Mouse (Mus musculus) layer of hippocampus, postnatal 36 days (tissue): ENCODE data around the gene Sh2b1. TPM values are rescaled to one million over a fixed set of nuclear protein-coding genes. Genes with fewer than 3 reads are reported as not detected.

Experiments
- DNase-seq, 2 experiments: peaks; one replicate each; pipeline ENCODE4 v3.0.0; 2022
- total RNA-seq, 2 experiments: library from RNA; stranded (reverse); gene quantifications; 2 replicates each; pipeline ENCODE4 v1.2.3; 2021

The Sh2b1 gene
- total RNA-seq, 2 experiments from 2014 or later: 72.5 to 73.2 TPM

- DNase-seq: no peak
Measured at GRCm38 (mm10) chr7:126453861-126454260, 21.4 kb downstream of the Sh2b1 start.

DNA sequence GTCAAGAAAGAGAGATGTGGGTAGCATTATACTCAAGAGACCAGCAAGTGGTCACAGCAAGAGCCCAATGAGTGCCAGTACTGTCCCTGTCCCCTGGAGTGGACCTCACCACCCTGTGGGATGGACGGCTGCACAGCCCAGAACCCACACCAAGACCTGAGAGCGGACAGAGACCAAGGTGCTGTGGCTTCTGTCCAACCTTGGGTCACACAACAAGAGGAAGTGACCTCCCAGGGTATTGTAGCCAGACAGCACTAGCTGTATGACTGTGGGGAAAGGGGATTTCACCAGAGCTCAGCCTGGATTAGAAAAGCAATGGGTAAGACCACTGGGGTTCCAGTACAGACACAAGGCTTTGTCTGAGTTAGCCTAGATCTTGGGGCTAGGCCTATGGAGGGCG is 23.0 kb downstream of the Sh2b1 start:
- no peak for DNase-seq

DNA sequence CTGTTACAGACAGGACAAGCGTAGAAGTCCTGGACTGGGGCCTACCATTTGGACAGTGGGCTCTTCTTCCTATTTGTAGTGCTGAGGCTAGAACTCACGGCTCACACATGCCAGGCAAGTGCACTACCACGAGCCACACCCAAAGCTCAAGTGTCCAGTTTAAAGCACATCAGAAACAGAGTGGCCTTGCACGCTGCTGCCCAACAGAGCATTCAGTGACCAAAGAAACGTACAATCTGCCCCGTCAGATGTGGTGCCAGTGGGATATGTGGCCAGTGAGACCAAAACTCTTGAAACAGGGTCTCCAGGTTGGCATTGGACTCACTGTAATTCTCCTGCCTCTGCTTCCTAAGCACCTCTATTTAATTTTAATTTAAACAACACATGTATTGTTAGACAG is 24.6 kb downstream of the Sh2b1 start:
- DNase-seq: no peak

GRCm38 (mm10) chr7:126449991-126450390 is 25.2 kb downstream of the Sh2b1 start:
- no peak for DNase-seq

DNA sequence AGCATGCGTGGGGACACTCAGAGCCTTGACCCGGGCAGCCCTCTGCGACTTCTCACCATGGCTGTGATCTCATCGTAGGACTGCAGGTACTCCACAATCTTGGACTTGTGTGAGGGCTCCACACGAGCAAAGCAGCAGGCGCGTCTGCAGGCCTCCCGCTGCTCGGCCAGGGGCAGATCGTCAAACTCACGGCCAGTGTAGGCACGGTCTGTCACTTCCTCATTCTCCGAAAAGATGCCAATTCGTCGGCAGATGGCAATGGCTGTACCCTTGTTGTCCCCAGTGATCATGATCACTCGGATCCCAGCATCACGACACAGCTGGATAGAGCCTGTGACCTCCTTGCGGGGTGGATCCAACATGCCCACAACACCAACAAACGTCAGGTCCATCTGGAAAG is 26.7 kb downstream of the Sh2b1 start:
- DNase-seq: no peak

DNA sequence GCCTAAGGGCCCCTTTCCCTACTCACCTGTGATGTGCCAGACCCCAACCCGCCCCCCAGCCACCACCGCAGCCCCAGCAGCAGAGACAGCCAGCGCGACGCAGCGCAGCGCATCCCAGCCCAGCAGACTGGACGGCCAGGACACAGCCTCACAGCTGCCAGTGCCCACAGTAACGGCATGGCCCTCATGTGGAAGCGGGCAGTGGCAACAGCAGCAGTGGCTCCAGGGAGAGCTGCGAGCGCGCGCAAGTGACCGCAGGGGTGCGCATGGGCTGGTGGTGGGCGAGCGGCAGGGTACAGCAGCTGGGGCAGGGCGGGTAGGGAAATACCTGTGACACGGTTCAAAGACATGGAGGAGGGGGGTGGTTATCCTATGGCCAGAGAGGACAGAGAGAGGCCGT is 29.0 kb downstream of the Sh2b1 start:
- no peak for DNase-seq

- DNase-seq: no peak
Measured at GRCm38 (mm10) chr7:126445104-126445815, 30.0 kb downstream of the Sh2b1 start.

DNA sequence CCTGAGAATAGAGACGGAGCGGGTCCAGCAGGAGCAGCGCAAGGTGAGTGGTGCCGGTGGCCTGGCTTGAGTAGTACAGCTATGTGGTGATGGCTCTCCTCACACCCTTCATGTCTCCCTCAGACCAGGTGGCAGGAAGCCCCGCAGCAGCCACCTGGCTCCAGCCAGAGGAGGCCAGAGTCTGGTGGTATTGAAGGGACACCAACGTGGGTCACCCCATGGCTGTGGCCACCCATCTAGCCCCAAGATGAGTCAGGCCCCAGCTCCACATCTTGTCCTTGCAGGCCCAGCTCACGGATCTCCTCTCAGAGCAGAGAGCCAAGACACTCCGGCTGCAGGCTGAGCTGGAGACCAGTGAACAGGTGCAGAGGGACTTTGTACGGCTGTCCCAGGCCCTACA is 30.7 kb downstream of the Sh2b1 start:
- DNase-seq: no peak

DNA sequence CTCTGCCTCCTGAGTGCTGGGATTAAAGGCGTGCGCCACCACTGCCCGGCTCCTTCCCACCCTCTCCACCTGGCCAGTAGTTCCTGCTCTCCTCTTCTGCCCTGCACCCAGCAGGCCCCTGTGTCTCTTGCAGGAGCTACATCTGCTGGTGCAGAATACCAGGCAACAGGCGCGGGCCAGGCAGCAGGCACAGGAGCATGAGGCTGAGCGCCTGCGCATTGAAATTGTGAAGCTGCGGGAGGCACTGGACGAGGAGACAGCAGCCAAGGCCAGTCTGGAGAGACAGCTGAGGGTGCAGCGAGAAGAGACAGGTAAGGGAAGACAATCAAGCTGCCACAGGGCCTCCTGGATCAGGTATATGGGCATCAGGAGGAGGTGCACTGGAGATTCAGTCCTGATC is 31.2 kb downstream of the Sh2b1 start:
- DNase-seq: no peak

DNA sequence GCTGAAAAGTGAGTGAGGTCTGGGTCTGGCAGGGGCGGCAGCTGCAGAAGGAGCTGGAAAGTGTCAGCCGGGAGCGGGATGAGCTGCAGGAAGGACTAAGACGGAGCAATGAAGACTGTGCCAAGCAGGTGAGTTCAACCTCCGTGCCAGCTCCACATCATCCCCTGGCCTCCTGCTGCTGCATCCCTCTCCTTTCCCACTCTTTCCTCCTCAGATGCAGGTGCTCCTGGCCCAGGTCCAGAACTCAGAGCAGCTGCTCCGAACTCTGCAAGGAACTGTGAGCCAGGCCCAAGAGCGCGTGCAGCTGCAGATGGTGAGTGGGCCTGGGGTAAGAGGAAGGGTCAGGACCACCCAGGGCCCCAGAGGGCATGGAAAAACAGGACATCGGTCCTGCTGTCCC is 35.1 kb downstream of the Sh2b1 start:
- no peak for DNase-seq

GRCm38 (mm10) chr7:126436851-126437250 is 38.4 kb downstream of the Sh2b1 start:
- peak in 1 of 2 experiments; percentile 15 for DNase-seq

DNA sequence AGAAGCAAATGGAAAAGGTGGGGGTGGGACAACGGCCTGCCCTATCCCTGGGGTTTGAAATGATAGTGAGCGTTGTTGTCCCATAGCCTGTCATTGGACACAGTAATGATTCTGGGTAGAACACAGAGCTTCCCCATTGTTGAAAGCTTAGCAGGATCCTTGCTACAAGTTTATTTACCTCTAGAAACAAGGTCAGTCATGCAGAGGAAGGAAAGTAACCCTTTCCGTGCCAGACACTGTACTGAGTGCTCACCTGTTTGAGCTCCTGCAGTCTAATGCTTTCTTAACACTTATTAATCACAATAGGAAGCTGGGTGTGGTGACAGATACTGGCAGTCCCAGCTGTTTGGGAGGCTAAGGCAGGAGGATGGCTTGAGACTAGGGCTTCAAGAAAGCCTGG is 39.4 kb downstream of the Sh2b1 start:
- DNase-seq: no peak

DNA sequence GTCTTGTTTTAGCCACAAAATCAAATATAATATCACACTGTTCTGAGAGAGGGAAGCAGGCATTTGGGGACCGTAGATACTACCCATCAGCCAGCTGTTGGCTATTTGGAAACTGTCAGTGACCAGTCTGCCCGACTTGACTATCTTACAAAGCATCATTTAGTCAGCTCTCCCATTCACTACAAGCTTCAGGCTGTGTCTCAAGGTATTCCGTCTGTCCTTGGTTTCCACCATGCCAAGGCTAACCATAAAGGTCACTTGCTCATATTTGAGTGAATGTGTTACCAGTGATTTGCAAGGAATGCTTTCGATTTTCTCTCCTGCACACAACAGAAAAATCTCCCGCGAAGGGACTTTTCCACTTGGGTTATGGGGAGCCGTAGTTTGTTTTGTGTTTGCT is 40.5 kb downstream of the Sh2b1 start:
- DNase-seq: no peak

GRCm38 (mm10) chr7:126430167-126430566 is 45.1 kb downstream of the Sh2b1 start:
- DNase-seq: no peak

- DNase-seq: peak in 1 of 2 experiments; percentile 9
Measured at GRCm38 (mm10) chr7:126429503-126429898, 45.7 kb downstream of the Sh2b1 start.

DNA sequence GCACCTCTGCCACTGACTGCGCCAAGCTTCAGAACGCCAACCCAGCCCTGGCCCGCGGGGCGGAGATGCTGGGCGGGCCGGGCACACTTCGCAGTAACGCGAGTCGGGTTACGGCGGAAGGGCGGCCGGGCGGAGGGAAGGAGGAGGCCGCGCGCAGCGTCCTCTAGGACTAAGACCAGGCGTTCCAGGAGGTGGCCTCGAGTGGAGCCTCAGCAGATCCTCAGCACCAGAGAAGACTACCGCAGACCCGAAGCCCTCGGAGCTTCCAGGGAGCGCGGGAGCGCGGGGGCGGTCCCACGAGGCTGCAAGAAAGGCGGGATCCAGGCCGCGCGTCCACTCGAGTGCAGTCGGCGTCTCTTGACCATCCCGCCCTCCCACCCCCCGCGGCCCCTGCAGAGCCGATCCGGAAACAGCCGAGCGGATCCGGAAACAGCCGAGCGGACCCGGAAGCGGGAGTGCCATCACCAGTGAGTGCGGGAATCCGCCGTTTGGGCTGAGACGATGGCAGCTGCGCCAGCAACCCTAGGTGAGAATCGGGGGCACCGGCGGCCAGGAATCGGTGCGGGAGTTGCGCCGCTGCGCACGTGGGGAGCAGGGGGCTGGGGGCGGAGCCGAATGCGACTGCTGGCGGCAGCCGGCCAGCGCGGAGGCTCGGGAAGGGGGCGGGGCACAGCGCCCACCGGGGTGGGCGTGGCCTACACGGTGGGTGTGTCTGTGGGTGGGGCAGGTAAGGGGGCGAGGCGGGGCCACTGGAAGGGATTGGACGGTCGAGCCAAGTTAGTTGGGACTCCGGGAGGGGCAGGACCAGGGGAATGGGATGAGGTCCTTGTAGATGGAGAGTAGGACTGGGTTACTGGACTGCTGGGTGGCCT is 46.4 kb downstream of the Sh2b1 start, which contains the start of gene Rabep2:
TSS of gene Rabep2 (plus strand) at position 129 of the 872 bp plus-strand sequence.
- peak; percentile 93 for DNase-seq

GRCm38 (mm10) chr7:126428154-126428553 is 47.1 kb downstream of the Sh2b1 start:
- DNase-seq: no peak

- no peak for DNase-seq
Measured at GRCm38 (mm10) chr7:126427323-126427860, 47.8 kb downstream of the Sh2b1 start.

DNA sequence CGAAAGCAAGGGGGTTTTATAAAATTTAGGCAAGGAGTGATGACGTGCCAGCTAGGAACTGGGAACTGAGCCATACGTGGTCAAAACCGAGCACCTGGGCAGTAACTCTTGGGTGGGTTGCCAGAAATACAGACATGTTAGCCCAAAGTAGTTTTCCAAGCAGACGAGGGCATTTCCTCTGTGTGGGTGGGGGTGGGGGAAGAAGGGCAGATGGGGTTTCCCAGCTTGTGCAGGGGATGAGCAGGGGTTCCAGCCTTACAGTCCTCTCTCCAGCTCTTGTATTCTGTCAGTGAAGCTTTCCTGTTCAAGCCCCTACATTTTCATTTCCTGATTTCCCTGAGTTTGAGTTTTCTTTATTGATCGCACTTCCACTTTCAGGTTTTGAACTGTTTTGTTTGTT is 51.1 kb downstream of the Sh2b1 start:
- no peak for DNase-seq

- no peak for DNase-seq
Measured at GRCm38 (mm10) chr7:126421756-126422155, 53.5 kb downstream of the Sh2b1 start.

DNA sequence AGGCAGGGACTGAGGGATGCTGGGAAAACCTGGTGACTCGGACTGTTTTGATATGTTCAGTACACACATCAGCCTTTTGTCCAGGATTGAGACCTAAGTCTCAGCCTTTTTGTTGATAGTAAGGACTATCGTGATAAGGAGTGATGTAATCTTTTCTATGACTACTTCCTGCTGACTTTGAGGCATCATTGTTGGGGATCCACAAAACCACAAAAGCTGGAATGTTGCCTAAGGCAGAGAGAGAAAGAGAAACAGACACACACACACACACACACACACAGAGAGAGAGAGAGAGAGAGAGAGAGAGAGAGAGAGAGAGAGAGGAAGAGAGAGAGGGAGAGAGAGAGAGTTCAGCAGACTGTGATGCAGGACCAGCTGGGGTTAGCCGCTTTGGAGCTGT is 56.7 kb downstream of the Sh2b1 start:
- DNase-seq: no peak

GRCm38 (mm10) chr7:126417606-126418005 is 57.6 kb downstream of the Sh2b1 start:
- no peak for DNase-seq

DNA sequence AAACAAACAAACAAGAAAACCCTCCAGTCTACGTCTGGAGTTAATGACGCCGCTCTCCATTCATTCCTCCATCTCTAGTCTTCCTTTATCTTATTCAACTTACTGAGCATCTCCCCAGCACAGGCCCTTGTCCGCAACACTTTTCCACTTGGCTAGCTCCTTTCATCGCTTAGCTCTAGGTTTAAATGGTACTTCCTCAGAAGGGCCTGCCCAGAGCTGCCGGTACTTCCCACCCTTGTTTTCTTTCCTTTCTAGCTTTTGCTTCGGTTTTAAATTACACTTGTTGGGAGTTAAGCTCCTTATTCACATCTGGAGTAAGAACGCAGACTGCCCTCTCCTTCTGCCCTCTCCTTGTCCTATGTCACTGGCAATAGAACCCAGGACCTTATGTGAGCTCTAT is 58.2 kb downstream of the Sh2b1 start:
- no peak for DNase-seq
